Mouse (Mus musculus) kidney, adult 18-20 months (tissue): ENCODE measurements at regions not wholly inside any gene's neighbourhood (a gene's known extent, or its start where the extent isn't known, plus 50 kb on each side); places are given as distances from the start of the nearest gene placed in this dataset.

Source experiments
- DNase-seq: peaks from one replicate; pipeline ENCODE4 v3.0.0; 2021

DNA sequence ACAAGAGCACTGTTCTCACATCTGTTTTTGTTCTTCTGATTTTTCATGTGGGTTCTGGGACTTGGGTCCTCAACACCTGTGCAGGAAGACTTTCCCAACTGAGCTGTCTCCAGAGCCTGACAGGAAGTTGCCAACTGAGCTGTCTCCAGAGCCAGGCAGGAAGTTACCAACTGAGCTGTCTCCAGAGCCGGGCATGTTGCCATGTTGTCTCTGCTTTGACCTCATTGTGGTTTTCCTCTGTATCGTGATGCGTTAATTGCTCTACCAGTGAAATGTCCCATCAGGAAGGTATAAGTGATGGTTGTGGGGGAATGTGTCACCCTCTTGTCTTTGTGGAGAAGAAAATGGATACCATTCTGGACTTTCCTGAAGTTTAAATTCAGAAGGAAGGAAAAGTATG is 54.4 kb upstream of the Olfm4 start:
- DNase-seq = no peak

DNA sequence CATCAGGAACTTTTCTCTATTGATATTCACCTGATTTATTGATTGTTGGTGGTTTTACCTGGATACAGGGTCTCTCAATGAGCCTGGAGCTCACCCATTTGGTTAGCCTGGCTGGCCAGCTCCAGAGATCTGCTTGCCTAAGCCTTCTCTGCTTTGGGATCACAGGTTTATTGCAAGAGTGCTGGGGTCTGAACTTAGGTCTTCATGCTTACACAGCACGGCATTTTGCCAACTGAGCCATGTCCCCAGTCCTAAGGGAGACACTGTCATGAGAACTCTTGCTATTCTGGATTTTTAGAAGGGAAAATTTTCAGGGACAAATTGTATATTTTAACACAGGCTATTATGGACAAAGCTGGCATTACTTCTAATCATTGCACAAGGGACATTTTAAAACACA is 56.7 kb upstream of the Olfm4 start:
- no peak for DNase-seq

DNA sequence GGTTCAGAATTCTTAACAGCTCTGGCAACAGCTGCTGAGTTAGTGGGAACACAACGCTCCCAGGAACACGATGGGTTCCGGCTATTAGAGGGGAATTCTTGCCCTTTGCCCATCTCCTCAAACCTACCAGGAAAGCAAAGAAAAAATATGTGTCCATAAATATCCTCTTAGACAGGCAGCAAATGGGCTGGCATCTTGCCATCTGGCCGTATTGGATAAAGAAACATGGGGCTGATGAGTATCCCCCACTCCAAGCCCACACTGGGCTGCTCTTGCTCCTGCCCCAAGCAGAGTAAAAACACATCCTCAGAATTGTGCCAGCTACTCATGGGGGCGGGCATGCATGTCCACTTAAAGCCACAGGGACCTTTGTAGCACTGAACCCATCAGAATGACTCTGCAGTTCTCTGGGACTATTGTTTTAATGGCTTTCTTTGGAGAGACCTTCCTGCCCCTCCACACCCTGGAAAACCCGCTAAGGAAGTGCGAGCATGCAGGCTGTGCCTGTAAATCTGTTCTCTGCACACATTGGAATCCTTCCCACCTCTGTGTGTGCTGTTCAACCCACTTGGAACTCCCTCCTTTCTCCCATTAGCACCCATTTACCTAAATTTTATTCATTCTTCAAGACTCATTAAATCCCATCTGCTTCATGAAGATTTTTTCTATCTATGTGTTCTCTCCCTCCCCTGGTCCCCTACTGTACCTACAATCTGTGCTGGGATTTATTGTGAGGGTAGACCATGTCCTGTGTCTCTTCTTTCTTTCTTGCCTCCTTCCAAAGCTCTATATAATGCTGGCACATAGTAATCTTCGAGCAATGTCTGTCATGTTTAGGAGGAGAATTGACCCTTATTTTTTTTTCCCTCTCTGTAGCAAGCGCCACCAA is 66.7 kb upstream of the Olfm4 start:
- DNase-seq = peak; percentile 67

DNA sequence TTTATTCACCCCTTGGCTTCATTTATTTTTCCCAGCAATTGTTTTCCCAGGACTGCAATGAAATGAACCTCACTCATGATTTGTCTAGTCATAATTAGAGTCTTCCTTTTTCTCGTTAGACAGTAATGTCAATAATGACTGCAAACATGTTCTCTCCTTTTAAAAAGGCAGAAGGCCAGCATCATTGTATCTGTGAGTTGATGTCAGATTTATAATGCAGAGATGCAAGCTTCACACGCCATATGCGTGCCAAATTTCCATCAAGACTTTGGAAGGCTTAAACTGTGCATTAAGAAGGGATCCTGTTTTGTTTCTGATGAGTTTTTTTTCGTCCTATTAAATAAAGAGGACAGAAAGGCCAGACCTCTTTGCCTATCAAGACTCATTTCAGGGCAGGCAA is 68.9 kb upstream of the Olfm4 start:
- no peak for DNase-seq

DNA sequence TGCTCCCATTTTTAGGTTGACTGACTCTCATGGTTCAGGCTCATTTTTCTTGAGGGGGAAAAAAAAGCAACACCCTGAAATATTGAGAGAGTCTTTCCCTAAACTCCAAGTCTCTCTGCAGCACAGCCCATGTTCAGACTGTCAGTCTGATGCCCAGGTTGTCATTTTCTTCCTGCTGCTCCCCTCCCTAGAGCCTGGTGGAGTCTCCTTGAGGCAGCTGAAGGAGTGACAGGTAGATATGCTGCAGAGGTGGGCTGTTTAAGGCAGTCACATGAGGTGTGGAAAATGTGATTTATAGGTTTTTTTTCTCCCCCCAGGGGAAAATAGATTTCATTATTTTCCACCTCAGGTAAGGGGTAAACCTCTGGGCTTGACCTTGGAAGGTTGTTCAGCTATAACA is 70.6 kb upstream of the Olfm4 start:
- DNase-seq = no peak

DNA sequence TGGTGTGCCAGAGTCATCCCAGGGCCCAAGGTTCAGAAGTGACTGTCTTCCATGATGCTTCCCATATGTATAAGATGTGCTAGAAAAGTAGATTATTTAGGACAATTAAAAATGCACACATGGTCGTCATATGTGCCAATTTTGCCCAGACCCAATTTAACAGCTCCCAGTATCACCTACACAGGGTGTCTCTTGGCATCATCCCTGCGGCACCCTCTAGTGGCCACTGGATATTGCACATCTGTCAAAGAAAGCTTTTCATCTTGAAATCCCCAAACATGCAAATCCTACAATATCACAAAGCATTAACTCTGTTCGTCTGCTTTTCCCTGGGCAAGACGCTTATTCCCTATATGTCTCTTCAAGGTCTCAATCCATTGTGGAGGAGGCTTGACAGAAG is 71.3 kb upstream of the Olfm4 start:
- peak; percentile 70 for DNase-seq

DNA sequence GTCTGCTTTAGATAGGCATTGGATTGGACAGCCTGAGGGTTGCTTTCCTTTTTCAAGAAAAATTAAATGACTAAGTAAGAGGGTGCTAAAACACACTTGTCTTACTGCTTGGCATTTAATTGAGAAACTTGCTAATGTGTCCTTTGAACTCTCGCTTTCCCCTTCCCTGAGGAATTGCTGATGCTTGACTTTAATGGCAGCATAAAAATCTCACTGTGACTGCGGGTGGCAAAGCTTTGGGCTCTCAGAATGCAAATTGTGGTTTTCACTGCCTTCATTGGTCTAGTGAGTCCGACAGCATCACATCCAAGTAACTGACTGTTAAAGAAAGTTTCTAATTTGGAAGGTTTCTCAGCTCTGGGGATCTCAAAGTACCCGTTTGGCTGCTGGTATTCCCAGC is 76.1 kb upstream of the Olfm4 start:
- no peak for DNase-seq

DNA sequence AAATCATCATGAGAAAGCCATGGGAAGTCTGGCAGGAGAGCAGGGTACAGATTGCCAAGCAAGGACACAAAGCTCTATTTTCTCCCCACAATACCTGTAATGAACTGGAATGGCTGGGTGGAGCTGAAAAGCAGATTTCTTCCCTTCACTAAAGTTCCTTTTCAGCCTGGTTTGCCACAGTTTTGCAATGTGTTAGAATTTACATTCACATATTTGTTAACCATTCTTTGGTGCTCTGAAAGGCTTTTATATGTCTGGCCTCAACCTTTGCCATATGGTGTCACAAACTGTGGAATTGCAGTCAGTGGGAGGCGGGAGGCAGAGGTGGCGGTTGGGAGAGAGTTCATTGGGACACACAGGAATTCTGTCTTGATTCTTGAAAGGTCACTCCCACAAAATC is 78.3 kb upstream of the Olfm4 start:
- DNase-seq = no peak

DNA sequence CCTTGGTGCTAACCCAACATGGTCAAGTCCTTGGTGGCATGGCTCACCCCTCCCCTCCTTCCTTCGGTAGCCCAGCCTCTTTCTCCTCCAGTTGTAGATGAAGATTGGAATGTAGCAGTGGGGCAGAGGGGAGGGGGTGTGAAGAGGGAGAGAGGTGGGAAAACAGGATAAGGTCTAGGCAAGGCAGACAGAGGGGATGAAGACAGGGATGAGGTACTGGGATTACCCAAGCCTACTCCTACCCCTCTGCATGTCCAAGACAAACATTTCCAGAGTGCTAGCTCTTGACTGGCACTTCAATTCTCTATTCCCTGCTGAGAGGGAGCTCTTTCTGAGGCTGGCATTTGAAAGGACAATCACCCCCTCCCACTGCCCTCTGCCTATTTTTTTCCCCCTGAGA is 81.5 kb upstream of the Olfm4 start:
- DNase-seq = no peak

DNA sequence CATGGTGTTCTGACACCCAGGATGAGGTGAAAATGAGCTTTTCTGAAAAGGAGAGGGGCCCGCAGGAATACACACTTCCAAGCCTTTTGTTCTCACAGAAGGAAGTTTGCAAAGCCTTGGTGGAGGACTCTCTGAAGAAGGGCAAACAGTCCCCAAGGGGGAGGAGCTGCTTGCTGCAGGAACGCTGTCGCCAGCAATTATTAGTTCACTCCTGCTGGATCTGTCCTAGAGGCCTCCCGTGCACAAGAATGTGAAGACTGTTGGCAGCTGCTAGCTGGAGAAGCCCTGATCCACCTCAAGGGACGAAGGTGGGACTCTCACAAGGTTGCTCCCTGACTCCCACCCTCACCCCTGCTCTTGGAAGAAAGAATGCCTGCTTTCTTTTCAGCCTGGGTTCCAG is 85.6 kb upstream of the Olfm4 start:
- peak; percentile 44 for DNase-seq

DNA sequence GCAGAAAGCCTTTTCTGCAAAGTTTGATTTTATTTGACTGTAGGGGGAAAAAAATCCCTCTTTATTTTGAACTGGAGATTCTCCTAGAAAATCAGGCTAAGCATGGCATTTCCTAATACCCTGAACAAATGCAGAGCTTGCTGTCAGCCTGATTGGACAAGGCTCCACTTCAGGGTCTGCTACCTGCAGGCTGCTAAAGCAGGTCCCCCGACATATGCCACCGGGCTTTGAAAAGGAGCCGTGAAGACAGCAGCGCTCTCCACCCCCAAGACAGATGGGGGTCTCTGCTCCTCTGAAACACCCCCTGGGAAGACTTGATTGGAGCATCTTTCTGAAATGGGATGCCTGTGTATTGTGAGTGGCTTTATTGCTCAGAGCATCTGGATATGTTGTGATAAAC is 90.6 kb upstream of the Olfm4 start:
- no peak for DNase-seq

DNA sequence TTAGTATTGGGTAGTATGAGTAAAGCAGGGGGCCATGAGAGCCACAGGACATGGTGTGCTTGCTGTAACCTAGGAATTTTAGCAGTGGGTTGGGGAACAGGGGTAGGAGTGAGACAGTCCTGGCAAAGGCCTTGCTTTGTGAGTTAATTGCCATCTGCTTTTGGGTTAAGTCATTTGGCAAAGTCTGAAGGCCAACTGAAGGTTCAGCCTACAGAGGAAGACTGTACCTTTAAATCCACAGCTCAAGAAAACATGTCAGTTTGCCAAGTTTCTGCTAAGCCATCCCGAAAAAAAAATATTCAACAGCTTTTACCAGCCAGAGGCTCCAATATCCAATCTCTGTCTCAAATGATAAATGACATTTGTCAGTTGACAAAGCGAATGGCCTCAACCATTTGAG is 93.2 kb upstream of the Olfm4 start:
- no peak for DNase-seq

DNA sequence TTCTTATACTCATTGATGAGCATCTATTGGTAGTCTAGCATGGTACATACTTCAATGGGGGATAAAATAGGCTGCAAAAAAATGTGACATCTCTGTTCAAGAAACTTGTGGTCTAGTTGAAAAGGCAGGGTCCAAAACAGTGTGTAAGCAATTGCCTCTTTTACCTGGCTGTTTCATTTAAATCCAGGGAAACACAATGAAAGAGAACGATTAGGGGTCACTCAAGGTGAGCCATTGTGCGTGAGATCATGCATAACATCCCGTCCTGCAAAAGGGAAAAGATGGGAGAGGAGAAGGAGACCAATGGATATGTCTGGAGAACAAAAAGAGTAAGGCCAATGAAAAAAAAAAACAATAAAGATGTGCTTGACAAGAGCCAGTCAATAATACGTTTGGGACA is 93.6 kb upstream of the Olfm4 start:
- no peak for DNase-seq

DNA sequence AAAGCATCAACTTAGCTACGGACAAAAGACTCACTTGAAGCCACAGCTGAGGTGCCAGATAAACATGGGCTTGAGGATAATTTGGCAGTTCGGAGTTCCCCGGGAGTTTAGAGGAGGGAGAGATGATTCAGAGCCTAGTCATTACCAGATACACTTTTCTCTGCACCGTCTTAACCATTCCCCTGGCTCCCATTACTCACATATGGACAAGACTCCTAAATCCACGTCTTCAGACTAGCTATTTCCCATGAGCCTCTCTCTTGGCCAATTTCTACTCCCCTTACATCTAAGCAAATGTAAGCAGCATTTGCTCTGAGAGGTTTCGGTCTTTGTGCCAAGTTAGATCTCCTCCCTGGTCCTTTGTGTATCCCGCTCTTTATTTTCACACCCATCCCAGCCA is 100.4 kb upstream of the Olfm4 start:
- DNase-seq = no peak

DNA sequence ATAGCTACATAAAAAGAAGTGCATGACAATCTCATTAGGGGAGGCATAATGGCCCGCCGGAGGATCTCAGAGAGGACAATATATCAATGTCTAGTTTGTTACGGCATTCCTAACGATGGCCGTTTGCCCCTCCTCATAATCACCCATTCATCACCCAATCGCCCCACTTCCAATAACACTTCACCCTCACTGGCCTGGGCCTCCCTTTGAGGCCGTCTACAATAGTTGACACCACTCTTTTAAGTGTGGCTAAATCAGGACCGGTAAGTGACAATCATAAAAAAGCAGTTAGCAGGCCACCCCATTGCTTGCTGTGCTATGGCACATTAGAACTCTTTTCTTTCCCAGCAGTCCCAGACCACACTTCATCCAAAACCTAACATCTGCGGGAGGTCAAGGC is 102.2 kb upstream of the Olfm4 start:
- no peak for DNase-seq

DNA sequence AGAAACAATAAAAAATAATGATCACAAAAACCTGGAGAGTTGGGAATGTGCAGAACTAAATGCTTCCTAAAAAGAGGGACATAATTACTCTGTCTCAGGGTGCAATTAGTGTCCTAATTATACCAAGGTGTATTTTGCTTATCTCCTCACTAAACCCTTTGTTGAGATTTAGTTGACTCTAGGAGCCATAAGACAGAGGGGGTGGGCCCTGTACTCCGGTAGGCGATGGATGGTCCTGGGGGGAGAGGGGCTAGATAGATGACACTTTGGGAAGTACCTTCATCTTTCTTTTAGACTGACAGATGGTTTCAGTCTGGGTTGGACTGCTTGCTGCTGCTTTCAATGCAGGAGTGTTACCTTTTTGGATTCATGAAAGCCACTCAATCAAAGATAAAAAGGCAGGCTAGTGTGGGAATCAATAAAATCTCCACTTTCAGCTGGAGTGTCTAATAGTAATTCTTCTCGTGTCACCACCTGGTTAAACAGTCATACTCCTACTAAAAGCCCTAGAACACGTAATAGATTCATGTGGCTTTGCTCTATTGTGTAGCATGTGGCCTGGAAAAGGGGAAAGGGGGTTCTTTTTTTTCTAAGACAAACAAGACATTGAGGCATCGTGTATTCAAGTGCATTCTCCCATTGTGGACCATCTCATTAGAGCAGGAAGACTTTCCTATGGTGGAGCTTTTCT is 103.7 kb upstream of the Olfm4 start:
- DNase-seq = no peak

DNA sequence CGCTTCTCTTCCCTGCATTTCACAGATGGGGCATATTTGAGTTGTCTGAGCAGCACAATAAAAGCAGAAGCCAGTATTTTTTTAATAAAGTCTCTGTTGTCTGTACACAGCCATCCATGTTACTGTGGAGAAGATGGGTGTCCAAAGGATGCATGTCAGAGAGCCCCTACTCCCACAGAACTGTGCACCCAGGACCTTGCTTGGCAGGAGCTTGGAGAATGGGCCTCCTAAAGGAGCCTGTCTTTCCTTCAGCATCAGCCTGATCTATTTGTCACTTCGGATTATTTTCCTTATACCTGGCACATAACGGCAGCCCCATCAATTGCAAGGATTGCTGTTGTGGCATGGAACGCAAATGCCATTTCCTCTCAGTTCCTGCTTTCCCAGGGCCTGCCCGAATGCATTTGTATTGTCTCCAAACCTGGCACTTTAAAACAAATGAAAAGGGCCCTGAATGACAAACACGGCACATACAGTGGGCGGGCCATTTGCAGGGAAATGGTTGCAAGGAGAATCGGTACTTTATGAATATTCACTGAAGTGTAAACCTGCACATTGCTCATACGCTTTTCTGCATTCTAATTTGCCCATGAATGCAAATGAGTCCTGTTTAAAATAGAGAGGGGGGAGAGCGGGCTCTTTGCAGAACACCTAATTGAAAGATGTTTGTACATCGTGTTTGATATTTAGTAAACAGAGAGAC is 104.4 kb upstream of the Olfm4 start:
- no peak for DNase-seq

DNA sequence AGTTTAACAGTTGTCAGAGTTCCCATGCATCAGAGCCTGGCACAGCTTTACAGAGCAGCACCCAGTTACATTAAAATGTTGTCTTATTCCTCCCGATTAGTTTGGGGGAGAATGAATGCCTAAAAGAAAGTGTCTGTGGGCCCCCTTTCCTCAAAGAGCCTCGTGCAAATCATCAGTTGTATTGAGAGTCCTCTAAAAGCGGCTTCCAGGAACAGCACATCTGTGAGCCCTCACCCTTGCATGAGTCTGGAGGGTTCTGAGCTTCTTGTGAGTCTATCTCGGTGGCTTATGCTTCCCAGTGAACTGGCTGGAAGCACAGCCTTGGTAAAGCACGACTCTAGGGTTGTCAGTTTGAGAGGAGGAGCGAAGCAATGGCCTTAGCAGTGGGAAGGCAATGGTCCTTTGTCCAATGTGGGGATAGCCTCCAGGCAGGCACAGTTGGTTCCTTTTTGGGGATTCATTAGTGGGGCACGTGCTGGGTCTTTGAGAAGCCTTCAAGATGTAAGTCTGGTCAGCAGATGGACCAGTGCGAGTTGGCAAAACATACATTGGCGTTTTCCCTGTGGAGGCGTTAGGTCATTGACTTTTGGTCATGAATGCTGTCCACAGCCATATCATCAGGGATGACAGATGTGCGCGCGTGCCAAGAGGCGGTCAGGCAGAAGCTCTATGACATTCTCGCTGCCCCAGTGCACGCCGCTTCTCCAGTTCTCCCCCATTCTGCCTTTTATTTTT is 105.4 kb upstream of the Olfm4 start:
- no peak for DNase-seq

DNA sequence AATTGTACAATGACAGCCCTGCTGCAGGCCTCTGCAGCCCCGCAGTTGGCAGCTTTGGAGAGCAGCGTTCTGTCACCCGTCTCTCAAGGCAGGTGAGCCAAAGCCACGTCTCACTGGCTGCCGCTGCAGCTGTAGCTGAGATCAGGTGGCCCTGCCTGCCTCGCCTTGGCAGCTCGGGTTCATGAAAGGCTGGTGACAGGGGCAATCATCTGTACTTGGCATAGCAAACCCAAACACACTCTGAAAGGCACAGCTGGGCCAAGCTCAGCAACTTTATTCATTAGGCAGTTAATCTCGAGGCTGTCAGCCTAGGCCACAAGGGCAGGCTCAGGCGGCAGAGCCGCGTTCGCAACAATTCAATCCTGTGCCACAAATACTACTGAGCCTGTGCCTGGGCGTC is 102.0 kb upstream of the Pcdh8 start:
- DNase-seq = peak; percentile 28

DNA sequence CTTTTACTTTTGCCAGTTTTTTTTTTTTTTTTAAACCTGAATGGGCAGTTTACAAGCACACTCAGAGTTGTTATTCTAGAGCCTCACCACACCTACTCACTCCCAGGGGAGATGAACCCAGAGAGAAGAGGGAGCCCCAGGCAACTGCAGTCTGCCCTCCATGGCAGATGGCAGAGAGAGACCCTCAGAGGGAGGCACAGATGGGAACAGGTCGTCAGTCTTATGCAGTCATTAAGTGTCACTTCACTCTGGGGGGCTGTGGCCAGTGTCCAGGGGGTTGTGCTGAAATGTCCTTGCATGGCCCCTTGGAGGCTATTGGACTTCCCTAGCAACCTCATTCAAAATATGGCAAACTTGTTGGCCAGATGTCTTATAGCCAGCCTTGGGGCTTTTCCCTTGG is 101.3 kb upstream of the Pcdh8 start:
- DNase-seq = no peak

DNA sequence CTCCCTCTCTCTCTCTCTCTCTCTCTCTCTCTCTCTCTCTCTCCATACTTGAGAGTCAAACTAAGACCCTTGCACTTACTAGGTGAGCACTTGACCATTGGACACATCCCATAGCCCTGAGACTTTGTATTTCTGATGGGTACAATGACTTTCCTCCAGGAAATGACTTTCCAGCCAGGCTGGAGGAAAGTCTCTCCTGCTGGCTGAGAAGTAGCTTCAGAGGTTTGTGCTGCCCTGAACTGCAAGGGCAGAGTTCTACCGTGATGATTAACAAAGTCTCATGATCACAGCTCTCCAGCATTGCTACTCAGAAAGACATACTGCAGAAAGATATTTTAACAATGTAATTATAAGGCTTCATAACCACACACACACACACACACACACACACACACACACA is 98.2 kb upstream of the Pcdh8 start:
- DNase-seq = peak; percentile 10

DNA sequence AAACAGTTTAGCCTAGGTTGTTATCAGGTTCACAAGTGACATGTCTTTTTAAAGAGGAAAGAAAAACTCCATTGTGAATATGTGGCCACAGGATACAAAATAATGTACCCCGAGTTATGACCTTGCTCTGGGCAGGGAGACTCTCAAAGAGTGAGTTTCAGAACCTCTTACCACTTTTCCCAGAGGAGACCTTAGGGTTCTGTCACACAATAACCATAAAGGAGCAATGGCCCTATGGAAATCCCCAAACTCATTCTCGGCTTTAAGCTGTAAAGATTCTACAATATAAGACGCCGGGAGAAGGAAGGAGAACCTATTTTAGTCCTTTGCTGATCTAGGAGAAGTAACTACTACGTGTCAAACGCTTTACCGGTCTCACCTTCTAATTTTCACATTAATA is 85.1 kb upstream of the Pcdh8 start:
- no peak for DNase-seq

DNA sequence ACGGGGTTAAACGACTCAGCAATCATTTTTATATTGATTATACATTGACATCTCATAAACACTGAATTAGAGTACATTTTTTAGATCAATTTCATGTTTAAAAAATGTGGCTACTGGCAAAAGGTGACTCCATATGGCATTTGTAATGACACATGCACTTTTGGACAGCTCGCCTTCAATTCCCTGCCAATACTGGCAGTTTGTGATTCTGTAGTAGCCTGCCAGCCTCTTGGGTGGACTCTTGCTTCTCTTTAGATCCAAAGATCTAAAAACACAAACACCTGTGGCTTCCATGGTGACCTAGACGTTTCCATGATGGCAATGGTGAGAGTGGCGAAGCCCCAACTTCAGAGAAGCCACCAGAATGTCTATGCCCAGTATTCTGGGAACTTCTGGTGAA is 83.1 kb upstream of the Pcdh8 start:
- no peak for DNase-seq
